Mouse (Mus musculus) stomach, postnatal 0 days (tissue): ENCODE data around the gene Stac.

Experiments used
- CTCF ChIP-seq: IDR thresholded peaks from 2 replicates; pipeline ENCODE4 v1.5.1; 2016; ENCODE audit warnings: antibody characterized with exemption, low read depth, mild to moderate bottlenecking, moderate library complexity
- EP300 ChIP-seq: optimal IDR thresholded peaks from 2 replicates; pipeline ENCODE3; 2016; ENCODE audit warnings: antibody characterized with exemption

DNA sequence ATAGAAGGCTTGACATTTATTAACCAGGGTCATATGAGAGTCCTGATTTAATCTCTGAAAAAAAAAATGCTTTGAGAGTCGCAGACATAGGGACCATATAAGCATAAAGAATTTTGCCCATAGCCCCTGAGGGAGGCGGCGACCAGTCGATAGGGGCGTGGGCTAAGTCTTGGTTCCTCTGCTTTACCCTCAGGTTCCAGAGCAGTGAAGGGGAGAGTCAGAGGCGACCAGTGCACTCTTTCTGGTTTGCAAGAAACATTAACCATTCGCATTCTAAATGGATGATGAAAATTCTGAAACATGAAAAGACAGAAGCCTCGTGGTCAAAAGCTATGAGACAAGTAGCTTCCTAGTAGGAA lies 139.2 kb downstream of the Stac start:
- no peak for TF ChIP-seq CTCF
- TF ChIP-seq EP300, result no peak
